Mouse (Mus musculus) testis, adult 2 months (tissue): ENCODE data around the gene Ccl9.

Source experiments
- CTCF ChIP-seq: fragments of 200-500 bp; IDR thresholded peaks from 2 replicates; pipeline ENCODE4 v1.5.1; 2012; ENCODE audit warnings: low read depth, mild to moderate bottlenecking, inconsistent platforms, low read length, moderate library complexity; ENCODE audit not compliant: control insufficient read depth, insufficient read depth, insufficient replicate concordance
- POLR2A ChIP-seq: fragments of 200-500 bp; IDR thresholded peaks from 2 replicates; pipeline ENCODE4 v1.6.1; 2012; ENCODE audit warnings: low read depth, mild to moderate bottlenecking, inconsistent platforms, low read length, moderate library complexity; ENCODE audit not compliant: control insufficient read depth

- no peak for TF ChIP-seq POLR2A
- no peak for TF ChIP-seq CTCF
Measured at GRCm38 (mm10) chr11:83567311-83567710, 11.1 kb downstream of the Ccl9 start.
